Mouse (Mus musculus) B cell, adult 2 months (primary cell): ENCODE measurements around the gene Gm10309.
A peak's percentile ranks its signal among the peaks of the same experiment; 100 is the strongest.
"Not testable (repeated sequence)": the region's sequence is repeated elsewhere in the genome, so short reads cannot be mapped to it uniquely, and the experiment has no call there.

ENCODE experiments used
- DNase-seq, 2 experiments: peaks; one replicate each; pipeline ENCODE4 v3.0.0; 2022

The Gm10309 gene

GRCm38 (mm10) chr17:86508212-86508490, 3.1 kb upstream of the Gm10309 start:
- DNase-seq, result no peak

GRCm38 (mm10) chr17:86507342-86508211, 2.5 kb upstream of the Gm10309 start:
- no peak for DNase-seq

- DNase-seq, result no peak
Observed at GRCm38 (mm10) chr17:86506881-86507280, 1.8 kb upstream of the Gm10309 start.

DNA sequence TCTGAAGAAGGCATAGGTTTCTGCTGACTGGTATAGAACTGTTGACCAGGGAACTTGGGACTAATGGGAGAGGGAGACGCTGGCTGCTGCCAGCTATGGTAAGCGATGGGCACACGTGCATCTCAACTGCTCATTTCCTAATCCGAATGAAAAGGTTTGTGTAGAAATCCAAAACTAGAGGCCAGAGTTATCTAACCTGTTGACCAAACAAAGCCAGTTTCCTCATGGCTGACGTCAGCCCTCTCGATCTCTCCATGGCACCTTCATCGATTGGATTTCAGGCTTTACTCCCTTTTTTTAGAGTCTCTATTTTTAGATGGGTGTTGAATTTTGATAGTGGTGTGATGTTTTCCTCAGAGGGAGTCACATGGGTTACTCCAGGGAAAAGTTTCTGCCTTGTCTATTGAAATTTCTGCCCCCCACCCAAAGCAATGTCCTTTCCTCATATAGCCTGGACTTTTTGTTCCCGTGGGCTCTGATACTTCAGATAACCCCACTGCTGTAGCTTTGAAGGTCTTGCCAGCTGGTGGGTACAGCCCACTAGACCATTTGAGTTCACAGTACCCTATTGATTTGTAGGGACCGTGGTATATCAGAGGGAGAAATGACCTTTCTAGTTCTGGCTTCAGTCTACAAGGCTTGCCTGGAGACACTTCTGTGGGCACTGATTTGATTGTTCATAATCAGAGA, 1.7 kb downstream of the Gm10309 start:
- no peak for DNase-seq

- DNase-seq, result no peak
Observed at GRCm38 (mm10) chr17:86501393-86501792, 3.6 kb downstream of the Gm10309 start.

DNA sequence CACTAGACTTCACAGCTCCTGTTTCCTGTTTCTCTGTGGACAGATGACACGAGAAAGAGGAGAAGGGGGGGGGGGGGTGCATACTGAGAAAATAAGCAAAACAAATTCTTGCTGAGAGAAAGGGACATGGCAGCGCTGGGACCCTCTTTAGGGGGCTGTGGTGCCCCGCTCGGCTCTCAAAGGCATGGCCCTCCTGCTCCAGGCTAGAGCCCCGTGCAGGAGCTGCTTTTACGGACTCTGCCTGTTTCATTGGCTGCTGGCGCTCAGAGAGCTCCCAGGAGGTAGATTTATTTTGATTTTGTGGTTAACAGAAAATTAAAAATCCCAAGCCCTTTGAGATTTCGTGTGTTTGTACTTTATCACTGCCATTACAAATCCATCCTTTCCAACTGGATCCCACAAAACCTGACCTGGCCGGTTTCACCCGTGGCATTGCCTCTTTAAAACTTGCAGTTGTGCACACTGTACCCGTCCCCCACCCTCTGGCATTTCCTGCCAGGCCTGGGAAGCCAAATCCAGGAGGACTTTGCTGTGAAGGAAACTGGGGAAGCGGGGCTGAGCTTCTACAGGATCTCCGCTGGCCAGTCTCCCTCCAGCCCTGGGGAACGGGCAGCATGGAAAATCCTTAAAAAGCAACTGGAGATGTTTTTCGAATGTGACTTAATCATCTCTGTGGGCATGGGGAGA, 5.5 kb downstream of the Gm10309 start:
- DNase-seq, result no peak

- no peak for DNase-seq
Observed at GRCm38 (mm10) chr17:86497302-86497701, 7.7 kb downstream of the Gm10309 start.

DNA sequence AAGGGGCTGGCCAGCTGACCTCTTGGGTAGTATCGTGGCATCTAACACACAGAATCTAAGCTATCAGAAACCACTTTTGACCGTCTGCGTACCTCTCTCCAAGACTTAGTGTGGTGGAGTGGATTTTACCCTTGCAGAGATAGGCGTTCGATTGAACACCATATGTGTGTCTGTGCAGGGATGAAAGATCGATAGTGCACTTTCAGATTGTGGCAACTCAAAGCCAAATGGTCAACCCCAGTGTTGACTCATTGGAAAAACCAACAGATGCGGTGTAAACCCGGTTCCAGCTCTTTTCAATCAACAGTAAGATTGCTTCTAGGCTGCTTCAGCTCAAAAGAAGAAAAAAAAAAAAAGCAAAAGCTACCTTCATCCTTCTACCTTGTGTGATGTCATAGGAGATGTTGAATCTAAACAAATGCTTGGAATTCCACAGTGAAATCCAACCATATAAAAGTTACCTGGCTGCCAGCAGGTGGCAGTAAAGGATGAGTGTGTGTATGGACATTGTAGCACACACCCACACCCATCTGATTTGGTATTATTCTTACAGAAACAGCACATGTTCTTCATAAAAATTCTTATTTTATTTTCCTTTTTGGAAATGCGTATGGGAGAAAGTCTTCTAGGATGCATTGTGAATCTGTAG, 8.8 kb downstream of the Gm10309 start:
- DNase-seq, result peak; percentile 20

DNA sequence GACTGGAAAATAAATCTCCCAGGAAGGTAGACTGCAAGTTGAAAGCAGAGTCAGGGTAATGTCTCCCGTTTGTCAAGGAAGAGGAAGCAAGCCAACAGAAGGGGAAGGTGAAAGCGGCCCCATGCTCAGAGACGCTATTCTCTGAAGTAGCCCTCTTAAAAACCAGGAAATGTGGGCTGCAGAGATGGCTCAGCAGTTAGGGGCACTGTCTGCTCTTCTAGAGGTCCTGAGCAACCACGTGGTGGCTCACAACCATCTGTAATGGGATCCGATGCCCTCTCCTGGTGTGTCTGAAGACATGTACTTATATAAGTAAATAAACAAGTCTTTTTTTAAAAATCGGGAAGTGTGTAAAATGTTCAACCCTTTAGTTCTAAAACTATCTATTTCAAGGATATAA, 10.1 kb downstream of the Gm10309 start:
- peak in 1 of 2 experiments; percentile 6 for DNase-seq

DNA sequence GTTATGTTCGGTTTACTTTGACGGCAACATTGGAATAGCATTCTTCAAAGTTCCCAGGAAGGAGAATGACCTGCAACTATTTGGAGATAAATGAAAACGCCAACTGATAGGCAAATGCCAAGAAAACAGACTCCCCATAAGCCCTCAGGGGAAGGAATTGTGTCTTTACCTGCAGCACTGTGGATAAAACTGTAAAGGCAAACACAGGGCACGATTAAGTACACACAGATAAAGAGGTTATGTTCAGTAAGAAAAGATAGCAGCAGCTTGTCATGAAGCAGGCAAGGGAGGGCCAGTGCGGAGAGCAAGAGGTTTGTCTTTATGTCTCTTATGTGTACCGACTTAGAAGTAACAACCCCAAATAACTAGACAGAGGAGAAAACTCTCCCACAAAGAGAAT, 10.5 kb downstream of the Gm10309 start:
- no peak for DNase-seq

- DNase-seq, result no peak
Observed at GRCm38 (mm10) chr17:86493891-86494420, 11.1 kb downstream of the Gm10309 start.

GRCm38 (mm10) chr17:86492376-86492775, 12.7 kb downstream of the Gm10309 start:
- DNase-seq, result no peak

GRCm38 (mm10) chr17:86489827-86490226, 15.2 kb downstream of the Gm10309 start:
- no peak for DNase-seq

DNA sequence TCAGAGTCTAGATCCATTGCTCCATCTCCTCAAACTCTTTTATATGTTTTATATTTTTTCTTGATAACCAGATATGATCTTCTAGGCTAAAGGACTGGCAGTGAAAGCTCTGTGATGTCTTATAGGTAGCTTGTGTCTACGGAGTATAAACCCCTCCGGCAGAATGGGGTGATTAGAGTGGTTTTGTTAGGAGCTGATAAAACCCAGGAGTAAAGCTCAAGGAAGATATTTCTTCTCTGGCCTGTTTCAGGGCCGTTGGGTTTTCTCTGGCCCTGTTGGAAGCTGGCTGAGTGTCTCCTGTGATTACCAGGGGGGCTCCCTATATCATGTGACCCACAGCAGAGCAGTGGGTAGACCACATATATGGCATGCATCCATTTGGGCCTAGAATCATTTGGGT, 17.6 kb downstream of the Gm10309 start:
- DNase-seq, result no peak

DNA sequence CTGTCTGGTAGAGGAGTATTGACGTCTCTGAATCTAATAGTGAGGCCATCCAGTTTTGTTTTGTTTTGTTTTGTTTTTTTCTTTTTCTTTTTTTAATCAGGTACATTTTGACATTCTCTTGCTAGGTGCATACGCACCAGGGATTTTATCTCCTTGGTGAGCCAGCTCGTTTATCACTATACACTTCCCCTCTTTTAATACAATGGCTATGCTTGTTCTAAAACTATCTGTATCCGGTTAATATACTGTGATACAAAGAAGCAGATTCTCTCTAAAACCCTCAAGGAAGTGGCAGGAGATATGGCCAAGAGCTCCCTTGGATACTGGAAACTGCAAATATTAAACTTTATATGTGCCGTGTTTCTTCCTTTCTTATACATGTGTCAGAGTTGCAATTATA, 18.4 kb downstream of the Gm10309 start:
- no peak for DNase-seq

DNA sequence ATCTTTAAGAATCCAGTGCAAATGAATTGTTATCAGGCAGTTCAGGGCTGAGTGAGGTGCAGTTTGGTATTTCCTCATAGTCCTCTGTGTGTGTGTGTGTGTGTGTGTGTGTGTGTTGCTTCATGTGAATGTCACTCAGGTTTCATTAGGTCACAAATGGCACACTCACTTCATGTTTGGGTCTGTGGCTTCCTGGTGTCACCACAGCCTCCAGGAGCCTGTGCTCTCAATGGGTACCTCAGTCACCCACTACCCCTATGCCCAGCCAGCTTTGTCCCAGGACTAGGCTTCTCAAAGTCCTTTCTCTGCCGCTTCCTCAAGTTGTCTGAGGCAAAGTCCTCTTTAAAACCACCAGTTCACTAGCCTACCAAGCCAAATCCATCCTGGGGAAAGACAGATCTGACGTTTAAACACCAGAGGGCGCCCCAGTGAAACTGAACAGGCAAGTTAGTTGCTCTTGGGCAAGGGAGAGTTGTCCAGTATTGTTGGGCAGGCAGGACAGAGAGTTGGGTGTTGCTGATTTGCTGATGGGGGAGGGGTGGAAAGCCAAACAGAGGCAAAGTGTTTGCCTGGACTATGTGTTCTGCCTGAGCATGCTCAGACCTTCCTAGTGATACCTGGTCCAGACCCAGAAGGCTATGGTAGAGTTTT, 20.8 kb downstream of the Gm10309 start:
- DNase-seq, result peak; percentile 74 to 77

DNA sequence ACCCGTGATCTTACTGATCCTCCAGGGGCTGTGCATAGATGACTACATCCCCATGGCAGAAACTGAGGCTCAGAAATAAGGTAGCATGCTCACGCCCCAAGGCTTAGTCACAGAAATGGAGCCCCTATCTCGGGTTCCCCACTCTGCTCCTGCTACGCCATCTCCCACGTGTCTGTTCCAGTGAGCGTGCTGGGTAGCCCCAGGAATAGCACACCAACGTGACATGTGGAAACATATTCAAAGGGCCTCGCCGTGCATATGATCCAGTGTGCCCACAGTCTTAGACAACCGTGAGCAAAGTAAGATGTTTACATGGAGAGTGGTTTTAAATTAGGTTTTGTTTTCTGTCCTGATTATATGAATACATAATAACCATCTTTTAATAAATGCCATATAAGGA, 22.4 kb downstream of the Gm10309 start:
- no peak for DNase-seq

- no peak for DNase-seq
Observed at GRCm38 (mm10) chr17:86479406-86479805, 25.6 kb downstream of the Gm10309 start.

DNA sequence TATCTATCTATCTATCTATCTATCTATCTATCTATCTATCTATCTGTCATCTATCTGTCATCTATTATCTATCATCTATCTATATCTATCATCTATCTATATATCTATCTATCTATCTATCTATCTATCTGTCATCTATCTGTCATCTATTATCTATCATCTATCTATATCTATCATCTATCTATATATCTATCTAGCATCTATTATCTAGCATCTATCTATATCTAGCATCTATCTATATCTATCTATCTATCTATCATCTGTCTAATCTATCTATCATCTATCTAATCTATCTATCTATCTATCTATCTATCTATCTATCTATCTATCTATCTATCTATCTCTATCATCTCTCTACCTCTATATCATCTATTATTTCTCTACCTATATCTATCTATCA, 27.6 kb downstream of the Gm10309 start:
- not testable (repeated sequence) for DNase-seq

GRCm38 (mm10) chr17:86476674-86477073, 28.4 kb downstream of the Gm10309 start:
- DNase-seq, result no peak

DNA sequence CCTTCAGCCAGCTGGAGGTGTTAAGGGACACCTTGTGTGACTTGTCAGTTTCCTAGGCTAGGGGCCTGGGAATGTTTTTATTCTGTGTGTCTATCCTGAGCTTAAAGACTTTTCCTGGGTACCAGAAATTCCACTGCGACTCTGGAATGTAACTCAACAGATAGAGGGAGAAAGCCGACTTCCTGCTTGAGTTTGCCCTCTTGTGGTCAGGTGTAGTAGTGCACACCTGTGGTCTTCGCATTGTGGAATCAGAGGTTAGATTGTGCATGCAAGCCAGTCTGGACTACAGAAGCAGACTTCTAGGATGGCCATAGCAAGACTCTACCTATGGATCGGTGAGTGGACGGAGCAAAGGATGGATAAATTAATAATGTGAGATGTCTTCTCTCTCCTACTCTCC, 33.3 kb downstream of the Gm10309 start:
- DNase-seq, result peak; percentile 75 to 76

DNA sequence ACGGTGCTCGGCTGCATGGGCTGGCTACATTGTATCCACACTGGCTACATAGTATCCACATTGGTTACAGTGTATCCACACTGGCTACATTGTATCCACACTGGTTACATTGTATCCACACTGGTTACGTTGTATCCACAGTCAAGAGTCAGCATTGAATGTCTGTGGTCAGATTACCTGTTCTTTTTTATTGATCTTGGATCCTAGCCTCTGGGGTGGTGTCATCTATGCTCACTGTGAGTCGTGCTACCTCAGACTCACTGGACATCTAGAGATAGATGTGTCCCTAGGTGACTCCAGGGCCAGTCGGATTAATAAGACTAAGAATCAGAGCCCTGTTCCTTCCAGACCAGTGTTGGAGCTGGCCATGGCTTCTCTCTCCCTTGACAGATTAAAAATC, 34.9 kb downstream of the Gm10309 start:
- no peak for DNase-seq

DNA sequence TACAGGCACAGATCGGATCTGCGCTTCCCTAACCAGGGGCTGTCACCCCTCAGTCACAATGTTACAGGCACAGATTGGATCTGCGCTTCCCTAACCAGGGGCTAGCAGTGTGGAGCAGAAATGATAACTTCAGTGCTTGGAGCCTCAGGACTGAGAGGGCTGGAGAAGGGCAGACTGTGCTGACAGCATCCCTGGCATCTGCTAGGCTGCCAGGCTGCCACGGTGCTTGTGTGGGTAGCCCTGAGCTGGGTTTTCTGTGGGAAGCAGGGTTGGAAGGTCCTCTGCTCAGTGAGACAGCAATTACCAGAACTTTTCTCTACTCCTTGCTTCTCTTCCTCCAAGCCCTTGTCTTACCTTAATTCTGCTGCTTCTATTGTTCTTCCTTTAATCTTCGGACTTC, 37.1 kb downstream of the Gm10309 start:
- no peak for DNase-seq
